ENCODE assay signal across 11 mouse cellular contexts in genomic region chr1:159470941-159471340, GRCm38 (mm10). TPM values are rescaled to one million over a fixed set of nuclear protein-coding genes. Genes with fewer than 3 reads are reported as not detected.
"Had no signal": no experiment of that assay in that cellular context is flagged by ENCODE, and none has a peak within 500 bp of the region (broad histone marks: within the 10 kb centered on the region; RNA-seq: fewer than 3 reads in every experiment).

No protein-coding gene starts in this region.

- DNase-seq: kidney, postnatal 14 days; kidney, postnatal 4 days; left cerebral cortex, postnatal 4 days; liver, postnatal 0 days; lung, embryonic 14.5 days; retina, postnatal 1 day; right cerebral cortex, postnatal 25 days; spleen, adult 18-20 months; thymus, postnatal 25 days had no signal

RNA-seq across cellular contexts. Expression of gene Tnr, which starts 52.6 kb away (rescaled TPM):
- total RNA-seq: megakaryocyte, adult 5-6 weeks; monocyte, adult 5-6 weeks had no signal
